Mouse (Mus musculus): Measurements from ENCODE around the gene Vmo1.

The Vmo1 gene

DNA sequence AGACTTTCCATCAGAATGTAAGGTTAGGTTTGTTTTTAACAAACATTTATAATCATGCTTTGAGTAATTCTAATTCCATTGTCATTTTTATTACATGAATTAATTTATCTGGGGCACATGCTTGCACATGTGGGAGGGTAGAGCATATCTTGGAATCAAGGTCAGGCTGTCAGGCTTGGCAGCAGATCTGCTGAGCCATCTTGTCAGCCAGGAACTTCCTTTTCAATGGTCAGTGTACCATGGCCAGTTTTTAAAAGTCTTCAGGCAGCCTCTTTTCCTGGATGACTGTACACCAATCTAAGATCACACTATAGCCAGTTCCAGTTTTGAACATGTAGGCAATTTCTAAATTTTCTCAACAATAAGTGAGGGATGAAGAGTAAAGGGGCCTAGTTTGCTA lies 41.7 kb downstream of the Vmo1 start:
- no peak for DNase-seq (ENCODE audit: low spot score)

DNA sequence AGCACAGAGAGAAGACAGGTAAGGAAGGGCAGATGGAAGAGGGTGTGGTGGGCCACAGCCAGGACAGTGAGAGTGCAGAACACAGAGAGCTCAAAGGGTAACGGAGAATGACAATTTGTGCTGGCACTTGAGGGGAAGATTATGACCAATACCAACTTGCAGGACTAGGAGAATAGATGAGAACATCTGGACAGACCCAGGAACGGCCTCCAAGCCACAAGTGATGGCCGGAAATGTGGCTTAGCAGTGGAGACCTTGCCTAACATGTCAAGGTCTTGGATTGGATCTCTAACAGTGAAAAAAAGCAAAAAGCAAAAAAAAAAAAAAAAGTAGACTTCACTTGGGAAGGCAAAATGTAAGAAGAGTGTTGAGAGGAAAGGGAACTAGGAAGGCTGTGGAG lies 44.7 kb downstream of the Vmo1 start:
- DNase-seq (ENCODE audit: low spot score), result no peak

DNA sequence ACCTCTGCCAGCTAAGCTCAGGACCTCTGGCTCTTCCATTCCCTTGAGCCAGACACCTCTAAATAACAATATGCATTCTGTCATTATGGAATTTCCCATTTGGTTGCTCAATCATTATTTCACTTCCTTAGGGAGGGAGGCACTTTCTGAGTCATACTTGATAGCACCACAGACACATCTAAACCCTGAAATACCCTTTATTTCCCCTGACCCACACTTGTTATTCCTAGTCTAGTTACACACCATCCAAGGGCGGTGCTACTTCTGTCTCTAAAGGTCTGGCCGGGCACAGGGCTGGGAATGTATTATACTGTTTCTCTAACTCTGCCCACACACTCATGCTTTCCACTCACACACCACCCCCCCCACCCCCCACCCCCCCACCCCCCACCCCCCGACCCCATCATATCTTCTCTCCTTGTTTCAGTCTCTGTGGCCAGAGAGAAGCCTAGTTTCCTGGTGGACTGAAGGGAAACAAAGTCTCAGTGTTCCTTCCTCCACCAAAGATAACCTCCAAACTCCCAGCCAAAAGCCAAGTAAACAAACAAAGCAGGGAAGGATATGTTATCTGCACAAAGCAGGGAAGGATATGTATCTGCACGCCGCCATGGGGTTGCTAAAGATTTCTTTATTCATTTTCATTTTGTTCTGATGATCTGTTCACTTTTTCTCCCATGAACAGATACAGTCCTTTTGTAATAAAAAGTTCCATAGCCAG lies 46.4 kb downstream of the Vmo1 start:
- DNase-seq (ENCODE audit: low spot score), result no peak

DNA sequence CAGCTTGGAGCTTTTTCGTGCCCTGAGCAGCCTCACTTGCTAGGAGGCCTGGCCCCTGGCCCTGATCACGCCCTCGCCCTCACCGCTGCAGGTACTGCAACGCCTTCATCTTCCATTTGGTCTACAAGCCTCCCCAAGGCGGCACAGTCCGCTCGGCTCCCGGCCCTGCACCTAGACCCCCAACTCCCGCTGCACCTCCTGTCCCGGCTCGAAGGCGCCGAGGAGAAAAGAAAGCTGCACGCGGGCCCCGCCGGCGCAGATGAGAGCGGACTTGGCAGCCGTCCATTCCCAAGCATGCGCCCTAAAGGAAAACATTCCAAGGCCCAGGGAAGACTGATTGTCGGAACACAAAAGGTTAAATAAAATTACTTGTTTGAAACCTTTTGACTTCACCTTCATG lies 48.6 kb downstream of the Vmo1 start:
- DNase-seq (ENCODE audit: low spot score), result no peak

DNA sequence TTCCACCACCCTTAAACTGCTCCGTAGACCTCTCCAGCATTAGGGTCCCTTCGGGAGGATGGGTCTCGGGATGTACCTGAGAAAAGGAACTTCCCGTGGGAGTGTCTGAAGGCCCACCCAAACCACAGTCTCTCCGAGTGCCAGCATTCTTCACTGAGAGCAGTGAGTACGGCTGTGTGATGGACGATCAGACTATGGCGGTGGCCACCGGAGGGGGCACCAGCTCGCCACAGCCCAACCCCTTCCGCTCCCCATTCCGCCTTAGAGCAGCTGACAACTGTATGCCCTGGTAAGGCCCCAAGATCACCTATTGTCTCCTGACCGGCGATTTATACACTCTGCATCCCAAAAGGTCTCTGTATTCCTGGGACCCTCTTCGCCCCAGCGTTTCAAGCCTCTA lies 49.2 kb downstream of the Vmo1 start:
- no peak for DNase-seq (ENCODE audit: low spot score)

DNA sequence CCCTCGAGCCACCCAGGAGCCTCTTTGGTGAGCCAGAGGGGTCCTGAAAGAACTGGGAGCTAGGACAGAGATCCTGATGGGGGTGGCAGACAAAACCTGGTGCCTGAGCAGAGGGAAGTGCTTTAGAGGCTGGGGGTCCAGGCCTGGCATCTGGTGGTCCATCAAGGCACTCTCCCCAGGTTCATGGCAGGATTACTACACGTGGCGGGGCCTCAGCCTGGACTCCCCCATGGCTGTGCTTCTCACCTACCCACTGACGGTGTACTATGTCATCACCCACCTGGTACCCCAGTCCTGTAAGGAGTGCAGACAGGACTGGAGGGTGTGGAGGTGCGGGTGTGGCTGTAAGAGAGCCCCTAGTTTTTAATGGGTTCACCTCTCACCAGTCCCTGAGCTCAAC lies 50.4 kb downstream of the Vmo1 start:
- DNase-seq (ENCODE audit: low spot score), result no peak

Measured in MN1 (cell line).